Mouse (Mus musculus) embryo, embryonic 10 days (tissue): ENCODE results near the gene Cd79a.
A peak's percentile ranks its signal among the peaks of the same experiment; 100 is the strongest.
"Not testable (repeated sequence)": the region's sequence is repeated elsewhere in the genome, so short reads cannot be mapped to it uniquely, and the experiment has no call there.

ENCODE experiments used
- DNase-seq: peaks from one replicate; pipeline ENCODE4 v3.0.0-alpha.2; 2015; ENCODE audit warnings: low spot score

Cd79a gene

DNA sequence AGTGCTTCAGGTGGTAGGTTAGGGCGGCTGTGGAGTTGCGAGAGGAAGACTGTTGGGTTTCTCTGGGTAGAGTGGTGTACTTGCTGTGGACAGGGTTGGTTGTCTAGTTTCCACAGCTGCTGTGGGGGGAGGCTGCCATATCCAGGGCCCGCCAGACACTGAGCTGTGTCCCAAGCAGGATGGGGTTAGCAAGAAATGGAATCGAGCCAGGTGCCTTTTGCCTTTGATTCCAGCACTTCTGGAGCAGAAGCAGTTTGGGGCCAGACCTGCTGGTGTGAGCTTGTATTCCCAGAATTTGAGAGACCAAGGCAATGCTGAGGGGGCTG is 10.9 kb upstream of the Cd79a start:
- DNase-seq: no peak

DNA sequence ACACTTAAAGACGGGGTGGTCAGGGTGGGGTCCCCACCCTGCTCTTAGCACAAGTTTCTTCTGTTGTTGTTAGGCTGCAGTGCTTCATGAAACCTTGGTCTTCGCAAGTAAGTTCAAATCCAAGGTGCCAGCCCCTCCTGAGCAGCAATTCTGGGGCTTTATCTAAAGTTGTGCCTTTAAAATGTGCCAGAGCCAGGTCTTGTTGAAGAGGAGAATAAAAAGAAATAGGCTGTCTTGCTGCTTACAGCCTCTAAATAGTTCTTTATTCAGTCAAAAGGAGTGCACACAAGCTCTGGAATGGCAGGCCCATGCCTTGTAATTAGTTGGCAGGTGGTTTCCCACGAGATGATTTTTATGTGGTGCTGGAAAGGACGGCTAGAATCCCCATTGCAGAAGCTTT is 10.1 kb upstream of the Cd79a start:
- no peak for DNase-seq

DNA sequence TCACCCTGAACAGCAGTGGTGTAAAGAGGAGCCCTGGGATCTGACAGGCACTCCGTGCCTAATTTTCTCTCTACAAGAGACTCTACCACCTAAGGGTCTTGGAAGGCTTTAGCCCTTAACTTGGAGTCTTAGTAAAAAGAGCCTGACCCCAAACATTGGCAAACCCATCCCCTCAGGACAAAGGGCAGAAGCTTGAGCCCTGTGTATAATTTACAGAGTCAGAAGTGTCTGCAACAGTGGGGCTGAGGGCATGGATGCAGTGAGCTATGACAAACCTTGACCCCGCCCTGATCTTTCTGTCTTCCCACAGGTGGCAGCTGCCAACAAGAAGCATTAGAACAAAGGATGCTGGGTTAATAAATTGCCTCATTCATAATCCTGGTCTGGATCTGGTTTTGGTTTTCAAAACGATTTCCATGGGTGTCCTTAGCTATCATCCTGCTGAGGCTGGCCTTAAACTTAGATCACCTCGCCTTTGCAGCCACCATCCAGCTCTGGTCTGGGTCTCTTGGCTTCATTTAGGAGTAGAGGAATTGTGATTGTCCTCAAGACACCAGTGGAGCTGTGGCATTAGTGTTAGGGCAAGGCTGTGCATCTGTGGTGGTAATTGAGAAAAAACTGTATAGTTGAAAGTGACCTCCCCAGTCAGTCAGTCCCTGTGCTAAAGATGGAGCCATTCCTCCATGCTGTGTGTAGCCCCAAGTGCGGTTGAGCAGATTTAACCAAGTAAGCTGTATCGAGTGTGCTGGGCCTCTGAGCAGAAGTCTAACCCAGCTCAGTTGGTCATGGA is 7.6 kb upstream of the Cd79a start:
- no peak for DNase-seq

DNA sequence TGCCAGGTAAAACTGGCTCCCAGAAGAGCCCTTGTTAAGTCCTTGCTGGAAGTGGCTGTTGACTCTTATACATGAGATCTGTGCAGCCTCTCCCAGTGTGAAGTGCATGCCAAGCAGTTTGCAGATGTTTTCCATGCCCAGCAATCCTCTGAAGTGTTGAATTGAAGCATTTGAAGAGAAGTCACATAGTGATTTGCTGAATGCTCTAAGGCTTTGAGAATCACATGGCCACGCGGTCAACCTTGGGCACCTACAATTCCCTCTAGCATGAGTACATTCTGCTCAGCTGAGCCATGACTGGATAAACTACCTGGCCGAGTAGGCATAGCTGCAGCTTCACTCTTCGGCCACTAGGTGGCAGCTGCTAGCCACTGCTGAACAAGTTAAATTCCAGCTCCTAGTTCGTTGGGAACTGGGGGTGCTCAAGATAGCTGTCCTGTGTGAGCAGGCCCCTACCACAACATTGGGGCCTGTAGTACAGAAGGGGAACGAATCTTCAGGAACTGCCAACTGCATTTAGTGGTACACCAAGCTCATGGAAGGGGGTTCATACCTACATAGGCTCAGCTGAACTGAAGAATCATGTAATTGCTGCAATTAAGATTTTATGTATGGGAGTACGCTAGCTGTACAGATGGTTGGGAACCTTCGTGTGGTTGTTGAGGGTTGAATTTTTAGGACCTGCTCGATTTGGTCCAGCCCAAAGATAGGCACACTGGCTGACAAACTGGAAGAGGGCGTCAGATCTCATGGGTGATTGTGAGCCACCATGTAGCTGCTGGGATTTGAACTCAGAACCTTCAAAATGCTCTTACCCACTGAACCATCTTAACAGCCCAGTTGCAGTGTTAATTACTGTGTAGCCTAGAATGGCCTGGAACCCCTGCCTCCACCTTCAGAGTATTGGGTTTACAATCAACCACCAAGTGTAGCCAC is 6.6 kb upstream of the Cd79a start:
- DNase-seq: peak; percentile 93

DNA sequence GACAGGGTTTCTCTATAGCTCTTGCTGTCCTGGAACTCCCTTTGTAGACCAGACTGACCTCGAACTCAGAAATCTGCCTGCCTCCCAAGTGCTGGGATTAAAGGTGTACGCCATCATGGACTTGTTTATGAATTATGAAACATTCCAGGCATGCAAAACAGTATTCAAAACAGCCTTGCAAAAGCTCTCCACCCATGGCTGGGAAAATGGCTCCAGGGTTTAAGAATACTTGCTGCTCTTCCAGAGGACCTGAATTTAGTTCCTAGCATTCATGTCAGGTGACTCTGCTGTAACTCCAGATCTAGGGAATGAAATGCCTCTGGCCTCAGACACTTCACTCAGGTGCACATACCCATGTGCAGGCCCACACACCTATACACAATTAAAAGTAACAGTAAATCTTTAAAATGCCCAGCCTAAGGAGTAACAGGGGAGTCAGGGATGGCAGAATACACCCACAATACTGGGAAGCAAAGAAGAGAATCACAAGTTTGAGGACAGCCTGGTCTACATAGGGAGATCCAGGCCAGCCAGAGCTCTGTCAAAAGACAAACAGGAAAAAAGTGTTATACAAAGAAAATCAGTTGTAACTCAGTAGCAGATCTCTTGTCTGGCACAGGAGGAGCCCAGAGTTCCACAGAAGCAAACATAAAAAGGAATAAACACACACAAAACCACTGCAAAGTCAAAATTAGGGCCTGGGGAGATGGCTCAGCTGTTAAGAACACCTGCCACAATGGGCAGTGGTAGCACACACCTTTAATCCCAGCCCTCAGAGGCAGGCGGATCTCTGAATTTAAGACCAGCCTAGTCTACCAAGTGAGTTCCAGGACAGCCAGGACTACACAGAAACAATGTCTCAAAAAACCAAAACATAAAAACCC is 5.7 kb upstream of the Cd79a start:
- DNase-seq: no peak

DNA sequence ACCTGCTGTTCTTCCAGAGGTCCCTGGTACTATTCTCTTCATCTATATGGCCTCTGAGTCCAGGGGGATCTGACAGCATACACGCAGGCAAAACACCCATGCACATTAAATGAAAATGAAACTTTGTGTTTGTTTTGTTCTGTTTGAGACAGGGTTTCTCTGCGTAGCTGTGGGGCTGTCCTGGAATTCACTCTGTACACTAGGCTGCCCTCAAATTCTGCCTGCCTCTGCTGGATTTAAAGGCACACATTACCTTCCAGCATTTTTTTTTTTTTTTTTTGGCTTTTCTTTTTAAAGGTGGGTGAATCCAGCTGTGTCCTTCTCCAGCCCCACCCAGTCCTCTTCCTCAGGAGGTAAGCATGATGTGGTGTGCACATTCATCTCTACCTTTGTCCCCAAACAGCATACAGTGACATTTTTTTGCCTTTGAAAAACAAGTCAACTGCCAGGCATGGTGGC is 5.0 kb upstream of the Cd79a start:
- DNase-seq: no peak

DNA sequence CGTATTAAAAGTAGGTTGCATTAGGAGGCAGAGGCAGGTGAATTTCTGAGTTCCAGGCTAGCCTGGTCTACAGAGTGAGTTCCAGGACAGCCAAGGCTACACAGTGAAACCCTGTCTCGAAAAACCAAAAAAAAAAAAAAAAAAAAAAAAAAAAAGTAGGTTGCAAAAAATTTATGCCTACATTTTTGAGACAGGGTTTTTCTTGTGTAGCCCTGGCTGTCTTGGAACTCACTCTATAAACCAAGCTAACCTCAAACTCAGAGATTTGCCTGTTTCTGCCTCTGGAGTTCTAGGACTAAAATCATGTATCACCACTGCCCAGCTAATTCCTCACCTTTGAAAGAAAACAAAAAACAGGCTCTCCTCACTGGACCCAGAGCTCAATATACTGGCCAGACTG is 1.4 kb upstream of the Cd79a start:
- not testable (repeated sequence) for DNase-seq

DNA sequence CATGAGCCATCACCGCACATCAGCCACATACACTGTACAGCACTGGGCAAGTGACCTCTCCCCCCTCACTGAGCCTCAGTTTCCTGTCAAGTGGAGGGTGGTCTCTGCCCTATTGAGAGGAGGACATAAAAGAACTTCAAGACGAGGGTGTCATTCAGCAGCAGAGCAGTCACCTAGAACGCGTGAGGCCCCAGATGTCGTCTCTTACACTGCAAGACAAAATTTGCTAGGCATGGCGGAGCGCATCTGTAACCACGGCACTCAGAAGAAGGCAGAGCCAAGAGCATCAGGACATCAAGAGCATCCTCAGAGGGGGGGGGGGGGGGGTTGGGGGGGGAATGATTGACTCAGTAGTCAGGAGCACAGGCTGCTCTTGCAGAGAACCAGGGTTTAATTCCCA is 912 bp upstream of the Cd79a start:
- no peak for DNase-seq

DNA sequence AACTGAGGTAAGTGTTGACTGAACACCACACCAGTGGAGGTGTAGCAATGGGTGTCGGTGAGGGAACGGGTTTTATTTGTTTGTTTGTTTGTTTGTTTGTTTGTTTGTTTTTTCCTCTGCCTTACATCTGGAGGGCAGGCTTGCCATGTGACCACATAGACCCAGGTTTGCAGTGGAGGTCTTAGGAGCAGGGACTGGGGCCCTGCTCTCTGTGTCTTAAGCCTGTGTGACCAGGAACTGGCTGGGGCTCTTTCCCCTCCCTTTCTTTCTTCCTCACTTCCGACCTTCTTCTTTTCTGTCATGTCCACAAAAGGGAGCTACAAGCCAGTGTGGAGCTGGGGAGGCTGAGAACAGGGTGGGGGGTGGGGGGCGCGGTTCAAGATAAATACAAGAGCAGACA is 778 bp downstream of the Cd79a start:
- DNase-seq: no peak

DNA sequence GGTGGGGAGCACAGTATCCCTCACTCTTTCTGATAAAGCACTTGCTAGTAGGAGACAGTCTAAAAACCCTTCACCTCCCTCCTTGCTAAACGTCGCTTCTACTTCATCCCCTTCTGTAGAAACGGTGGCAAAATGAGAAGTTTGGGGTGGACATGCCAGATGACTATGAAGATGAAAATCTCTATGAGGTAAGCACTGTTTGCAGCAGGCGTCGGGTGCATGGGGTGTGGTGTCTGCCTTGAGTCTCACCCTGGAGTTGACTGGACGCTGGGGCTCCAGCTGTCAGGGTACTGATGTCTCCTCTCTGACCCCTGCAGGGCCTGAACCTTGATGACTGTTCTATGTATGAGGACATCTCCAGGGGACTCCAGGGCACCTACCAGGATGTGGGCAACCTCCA is 3.9 kb downstream of the Cd79a start:
- no peak for DNase-seq

DNA sequence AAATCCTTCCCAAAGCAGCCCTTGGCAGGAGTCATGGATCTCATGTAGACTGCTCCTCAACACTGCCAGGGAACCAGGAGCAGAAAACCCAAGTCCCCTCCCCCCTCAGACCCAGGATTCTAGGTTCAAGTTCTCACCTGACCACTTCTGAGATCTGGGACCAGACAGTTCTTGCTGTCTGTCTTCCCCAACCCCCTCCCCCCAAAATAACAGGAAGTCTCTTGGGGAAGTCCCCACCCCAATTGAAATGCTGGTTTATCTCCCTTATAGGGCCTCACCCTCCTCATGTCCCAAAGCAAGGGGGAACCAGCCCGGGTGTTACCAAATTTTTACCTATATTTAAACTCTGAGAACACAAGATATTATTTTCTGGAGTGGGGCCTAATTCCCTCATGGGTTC is 4.7 kb downstream of the Cd79a start:
- DNase-seq: no peak

DNA sequence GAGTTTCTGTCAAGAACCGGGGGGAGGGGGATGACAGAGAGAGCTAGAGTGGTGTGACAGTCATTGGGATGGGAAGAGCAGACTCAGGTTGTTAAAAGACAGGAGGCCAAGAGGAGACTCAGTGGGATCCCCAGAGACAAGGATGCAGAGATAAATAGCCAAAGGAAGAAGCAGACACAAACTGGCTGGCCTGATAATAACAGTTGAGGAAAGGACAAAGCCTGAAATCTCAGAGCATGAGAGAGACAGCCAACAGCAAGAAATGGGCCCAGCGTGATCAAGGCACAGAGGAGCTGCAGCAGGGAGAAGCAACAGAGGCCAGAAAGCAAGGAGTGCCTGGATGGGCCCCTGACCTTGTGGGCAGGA is 5.1 kb downstream of the Cd79a start:
- DNase-seq: peak; percentile 42

DNA sequence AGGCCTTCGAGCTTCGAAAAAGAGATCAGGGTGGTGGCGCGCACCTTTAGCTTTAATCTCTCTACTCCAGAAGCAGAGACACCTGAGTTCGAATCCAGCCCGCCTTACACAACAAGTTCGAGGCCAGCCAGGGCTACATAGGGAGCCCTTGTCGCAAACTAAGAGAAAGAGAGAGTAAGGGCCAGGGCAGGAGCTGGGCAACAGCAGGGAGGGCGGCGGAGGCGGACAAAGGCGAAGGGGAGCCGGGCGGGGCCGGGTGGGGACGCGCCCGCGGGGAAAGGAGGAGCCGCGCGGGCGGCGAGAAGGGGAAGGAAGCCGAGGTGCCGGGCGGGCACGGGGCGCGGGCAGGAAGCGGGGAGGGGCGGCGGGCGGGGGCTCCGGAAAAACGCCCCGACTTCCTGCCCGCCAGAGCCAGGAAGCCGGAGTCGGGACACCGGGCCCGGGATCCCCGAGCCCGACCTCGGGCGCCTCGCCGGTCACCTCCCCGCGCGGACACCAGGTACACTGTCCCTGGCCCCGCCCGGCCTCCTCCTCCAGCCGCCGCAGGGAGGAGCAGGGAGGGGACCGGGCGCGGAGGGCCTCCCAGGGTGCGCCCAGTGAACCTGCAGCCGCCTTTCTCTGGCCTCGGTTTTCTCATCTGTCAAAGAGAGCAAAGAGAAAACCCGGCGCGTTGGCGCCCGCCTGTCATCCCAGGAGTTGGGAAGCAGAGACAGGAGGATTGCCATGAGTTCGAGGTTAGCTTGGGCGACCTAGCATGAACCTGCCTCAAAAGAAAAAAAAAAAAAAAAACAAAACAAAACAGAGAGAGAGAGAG is 5.7 kb downstream of the Cd79a start, which contains the start of gene Arhgef1:
TSS of gene Arhgef1 (plus strand) at position 283 of the 814 bp plus-strand sequence.
- DNase-seq: peak; percentile 48

DNA sequence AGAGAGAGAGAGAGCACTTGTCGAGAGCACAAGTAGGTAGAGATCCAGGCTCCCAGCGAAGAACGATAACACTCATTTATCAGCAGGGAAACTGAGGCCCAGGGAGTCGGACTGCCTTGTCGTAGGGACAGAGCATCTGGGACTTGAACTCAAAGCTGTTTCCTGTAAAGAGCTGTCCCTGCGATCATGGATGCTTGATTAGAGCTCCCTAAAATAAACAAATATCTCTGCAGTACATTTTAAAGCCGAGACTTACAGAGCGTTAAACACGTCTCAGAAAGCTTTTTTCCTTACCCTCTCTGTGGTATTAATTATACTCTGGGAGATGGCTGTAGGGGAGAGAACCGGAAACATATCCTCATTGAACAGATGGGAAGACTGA is 6.3 kb downstream of the Cd79a start:
- DNase-seq: no peak

DNA sequence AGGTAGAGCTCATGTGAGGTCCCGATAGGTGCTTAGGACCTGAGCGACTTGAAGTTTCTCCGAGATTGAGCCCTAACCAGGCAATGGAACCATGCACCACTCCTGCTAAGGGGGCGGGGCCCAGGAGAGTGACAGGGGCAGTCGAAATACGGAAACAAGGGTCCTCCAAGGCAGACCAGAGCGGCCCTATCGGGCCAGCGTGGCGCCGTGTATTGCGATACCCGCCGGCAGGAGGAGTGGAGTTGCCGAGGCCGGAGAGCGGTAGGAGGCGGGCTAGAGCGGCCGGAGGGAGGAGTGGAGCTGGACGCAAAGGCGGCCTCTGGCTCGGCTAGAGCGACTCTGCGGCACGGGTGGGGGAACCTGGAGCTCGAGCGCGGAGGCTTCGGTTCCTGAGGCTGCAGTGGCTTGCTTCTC is 6.9 kb downstream of the Cd79a start:
- DNase-seq: peak; percentile 98

DNA sequence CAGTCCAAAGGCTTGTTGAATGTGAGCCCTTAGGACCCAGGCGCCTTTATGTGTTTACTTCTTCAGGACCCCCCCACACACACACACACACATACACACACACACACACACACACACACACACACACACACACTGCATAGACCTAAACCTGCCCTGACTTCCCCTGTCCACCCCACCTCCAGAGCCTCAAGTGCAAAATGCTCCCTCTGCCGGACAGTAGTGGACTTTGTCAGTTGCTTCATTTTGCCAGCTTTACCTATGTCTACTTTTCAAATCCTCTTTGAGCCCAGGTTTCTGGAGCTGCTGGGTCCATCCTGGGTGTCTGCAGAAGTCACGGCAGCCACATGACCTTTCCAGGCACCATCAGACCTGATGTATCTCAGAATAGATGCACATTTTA is 7.8 kb downstream of the Cd79a start:
- peak; percentile 84 for DNase-seq

DNA sequence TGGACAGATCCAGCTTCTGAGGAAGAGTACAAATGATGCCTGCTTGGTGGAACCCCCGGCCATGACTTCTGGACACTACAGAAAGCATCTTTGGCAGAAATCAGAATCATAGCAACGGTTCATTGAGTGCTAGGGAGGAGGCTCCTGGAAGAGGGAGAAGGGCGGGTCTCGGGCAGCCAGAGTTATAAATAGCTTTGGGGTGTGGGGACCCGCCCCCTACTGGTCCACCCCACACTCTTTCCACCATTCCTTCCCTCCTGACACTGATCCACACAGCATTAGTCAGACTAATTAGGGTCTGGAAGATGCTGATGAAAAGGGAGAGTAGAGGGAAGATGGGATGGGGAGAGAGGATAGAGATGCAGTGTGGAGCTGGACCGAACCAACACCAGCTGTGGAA is 9.4 kb downstream of the Cd79a start:
- no peak for DNase-seq

DNA sequence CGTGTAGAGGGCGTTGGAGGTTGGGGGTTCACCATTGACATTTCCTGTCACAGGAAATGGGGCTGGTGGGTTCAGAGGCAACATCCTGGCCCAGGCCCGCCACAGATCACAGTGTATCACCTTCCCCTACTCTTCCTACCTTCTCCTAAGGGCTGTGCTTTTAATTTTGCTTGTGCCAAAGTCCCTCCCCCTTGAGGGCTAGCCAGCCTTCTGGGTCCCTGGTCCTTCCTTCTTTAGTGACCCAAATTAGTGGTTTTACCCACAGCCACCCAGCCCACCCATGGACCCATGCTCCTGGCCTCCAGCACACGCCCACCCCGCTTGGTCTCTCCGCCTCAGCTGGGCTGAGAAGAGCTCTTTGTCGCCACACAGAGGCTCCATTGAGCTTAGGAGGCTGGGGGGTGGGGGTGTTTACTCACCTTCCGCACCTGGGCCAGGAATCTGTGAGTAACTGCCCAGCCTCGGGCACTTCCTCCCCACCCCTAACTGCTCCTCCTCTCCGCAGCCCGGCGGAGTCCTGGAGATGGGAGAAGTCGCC is 10.1 kb downstream of the Cd79a start:
- peak; percentile 27 for DNase-seq

DNA sequence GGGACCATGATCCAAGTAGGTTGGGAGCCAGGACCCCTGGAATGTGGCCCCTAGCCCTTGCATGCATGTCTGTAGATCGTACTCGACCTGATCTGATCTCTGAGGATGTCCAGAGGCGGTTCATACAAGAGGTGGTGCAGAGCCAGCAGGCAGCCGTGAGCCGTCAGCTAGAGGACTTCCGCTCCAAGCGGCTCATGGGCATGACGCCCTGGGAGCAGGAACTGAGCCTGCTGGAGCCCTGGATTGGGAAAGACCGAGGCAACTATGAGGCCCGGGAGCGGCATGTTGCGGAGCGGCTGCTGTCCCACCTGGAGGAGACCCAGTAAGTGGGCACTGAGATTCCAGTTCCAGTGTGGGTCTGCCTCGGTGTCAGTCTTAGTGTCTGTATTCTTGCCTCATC is 15.3 kb downstream of the Cd79a start:
- no peak for DNase-seq

DNA sequence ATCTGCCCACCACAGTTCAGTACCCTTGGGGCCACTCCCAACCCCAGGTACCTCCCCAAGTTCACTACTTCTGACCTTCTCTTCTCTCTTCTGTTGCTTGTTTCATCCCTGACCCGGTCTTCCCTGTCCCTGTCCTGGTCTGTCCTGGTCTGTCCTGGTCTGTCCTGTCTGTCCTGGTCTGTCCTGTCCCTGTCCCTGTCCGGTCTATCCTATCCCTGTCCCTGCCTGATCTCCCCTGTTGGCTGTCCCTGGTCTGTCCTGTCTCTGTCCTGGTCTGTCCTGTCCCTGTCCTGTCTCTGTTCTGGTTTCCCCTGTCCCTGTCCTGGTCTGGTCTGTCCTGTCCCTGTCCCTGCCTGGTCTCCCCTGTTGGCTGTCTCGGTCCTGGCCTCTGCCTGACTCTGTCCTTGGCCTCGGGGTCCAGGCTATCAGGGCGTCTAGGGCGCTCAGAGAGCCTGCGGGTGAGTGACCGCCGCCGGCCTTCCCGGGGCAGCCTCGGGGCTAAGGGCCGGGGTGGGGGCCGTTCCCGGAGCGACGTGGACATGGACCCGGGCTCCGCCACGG is 21.7 kb downstream of the Cd79a start:
- no peak for DNase-seq

DNA sequence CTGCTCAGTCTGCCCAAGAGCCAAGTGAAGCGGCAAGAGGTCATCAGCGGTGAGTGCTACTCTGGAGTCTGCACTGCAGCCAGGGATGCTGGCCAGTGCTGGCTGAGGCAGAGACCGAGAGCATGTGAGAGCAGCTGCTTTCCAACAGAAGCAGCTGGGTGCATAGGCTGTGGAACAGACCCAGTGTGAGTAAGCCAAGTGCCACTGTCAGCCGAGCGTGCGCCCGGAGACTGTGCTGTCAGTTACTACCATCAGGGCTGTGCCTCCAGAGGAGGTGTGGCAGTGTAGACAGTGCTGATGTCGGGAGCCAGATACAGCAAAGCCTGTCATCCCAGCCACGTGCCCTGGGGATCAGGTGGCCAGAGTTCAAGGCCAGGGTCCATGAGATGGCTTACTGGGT is 22.5 kb downstream of the Cd79a start:
- DNase-seq: no peak
